Mouse (Mus musculus) B cell, adult 62 days (primary cell): ENCODE results near the gene Inpp5a. TPM values are rescaled to one million over a fixed set of nuclear protein-coding genes. Genes with fewer than 3 reads are reported as not detected.

Experiments used
- total RNA-seq: library from RNA; stranded (reverse); gene quantifications from 4 replicates; pipeline ENCODE4 v1.2.4, GENCODE M21; 2023

Inpp5a gene
- total RNA-seq: 33.9 to 41.4 TPM (median 38.7 TPM) in 4 replicates

DNA sequence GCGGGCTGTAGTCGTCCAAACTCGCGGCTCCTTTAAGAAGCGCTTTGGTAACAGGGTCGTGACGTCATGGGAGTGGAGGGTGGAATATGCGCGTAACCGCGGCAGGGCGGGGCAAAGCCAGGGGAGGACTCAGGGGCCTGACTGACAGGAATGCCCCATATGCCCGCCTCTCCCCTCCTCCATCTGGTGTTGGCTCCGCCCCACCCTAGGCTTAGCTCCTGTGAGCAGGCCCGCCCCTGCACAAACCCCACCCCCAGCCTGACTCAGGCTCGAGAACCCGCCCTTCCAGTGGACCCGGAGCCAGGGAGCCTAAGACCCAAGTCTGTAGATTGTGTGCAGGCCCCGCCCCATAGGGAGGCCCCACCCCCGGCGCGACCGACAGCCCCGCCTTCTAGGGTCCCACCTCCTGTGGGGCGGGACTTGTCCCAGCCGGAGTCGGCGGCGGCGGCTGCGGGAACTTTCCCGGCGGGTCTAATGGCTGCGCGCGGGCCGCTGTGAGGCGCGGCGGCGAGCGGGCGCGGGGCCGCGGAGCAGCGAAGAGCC lies at the start of gene Inpp5a:
TSS of gene Inpp5a (plus strand) at position 440 of the 543 bp plus-strand sequence.

DNA sequence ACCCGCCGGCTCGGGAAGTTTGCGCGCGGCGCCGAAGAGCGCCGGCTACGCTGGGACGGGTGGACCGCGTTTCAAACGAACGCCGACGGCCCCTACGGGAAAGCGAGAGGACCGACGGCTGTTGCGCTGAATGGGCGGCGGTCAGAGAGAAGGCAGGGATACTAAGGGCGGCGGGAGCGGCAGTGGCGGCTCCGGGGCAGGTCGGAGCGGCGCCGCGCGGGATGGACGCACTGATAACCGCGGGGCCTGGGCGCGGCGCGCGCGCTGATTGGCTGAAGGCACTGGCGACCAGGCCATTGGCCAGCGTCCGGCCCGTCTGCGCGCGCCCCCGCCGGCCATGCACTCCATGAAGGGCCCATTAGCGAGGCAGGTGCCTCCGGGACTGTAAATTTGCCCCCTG lies 193.7 kb downstream of the Inpp5a start, which contains the start of gene Nkx6-2:
TSS of gene Nkx6-2 (minus strand) at position 203 of the 400 bp plus-strand sequence.

Other genes with a start within 250 kb of the Inpp5a start
- gene Lrrc27, start 176.1 kb upstream of the Inpp5a start, total RNA-seq: 0.45 to 2.6 TPM (median 0.94 TPM) in 3 of 4 replicates, not detected in the other
- 0.28 TPM in 1 of 4 replicates, not detected in the others for gene Stk32c, start 175.8 kb upstream of the Inpp5a start, total RNA-seq
- 4.2 to 6.2 TPM (median 4.9 TPM) in 4 replicates for gene Pwwp2b, start 140.6 kb upstream of the Inpp5a start, total RNA-seq
- not detected in 4 replicates for gene Nkx6-2, start 193.7 kb downstream of the Inpp5a start, total RNA-seq